Mouse (Mus musculus) MEL (cell line): ENCODE measurements at regions not wholly inside any gene's neighbourhood (a gene's known extent, or its start where the extent isn't known, plus 50 kb on each side); places are given as distances from the start of the nearest gene placed in this dataset.

ENCODE experiments used
- CTCF ChIP-seq, 3 experiments: IDR thresholded peaks in 2 of 3; conservative IDR thresholded peaks in 1 of 3; 2 replicates each; pipeline ENCODE4 v1.5.1; 2011 to 2012; ENCODE audit warnings: low read length in 3 of 3, low read depth in 2 of 3, mild to moderate bottlenecking in 2 of 3, improper control_type of control experiment in 1 of 3, inconsistent platforms in 1 of 3, mixed read lengths in 1 of 3, moderate library complexity in 1 of 3; ENCODE audit not compliant: control insufficient read depth in 1 of 3, insufficient read depth in 1 of 3, poor library complexity in 1 of 3, severe bottlenecking in 1 of 3
- ELF1 ChIP-seq: IDR thresholded peaks from 2 replicates; pipeline ENCODE4 v1.6.1; 2014; ENCODE audit warnings: low read depth, mild to moderate bottlenecking, inconsistent platforms, low read length, improper control_type of control experiment, moderate library complexity
- EP300 ChIP-seq, 2 experiments: IDR thresholded peaks; 2 replicates each; pipeline ENCODE4 v1.6.1; 2011; ENCODE audit warnings: improper control_type of control experiment in 2 of 2, low read length in 2 of 2, low read depth in 1 of 2, mild to moderate bottlenecking in 1 of 2
- POLR2A ChIP-seq, 2 experiments: IDR thresholded peaks; 2 replicates each; pipeline ENCODE4 v1.6.1; 2011 to 2012; ENCODE audit warnings: low read length in 2 of 2, mild to moderate bottlenecking in 2 of 2, control low read depth in 1 of 2, improper control_type of control experiment in 1 of 2, low read depth in 1 of 2, moderate library complexity in 1 of 2; ENCODE audit not compliant: control insufficient read depth in 1 of 2, insufficient read depth in 1 of 2, poor library complexity in 1 of 2
- RAD21 ChIP-seq: IDR thresholded peaks from 2 replicates; pipeline ENCODE4 v1.6.1; 2011; ENCODE audit warnings: mild to moderate bottlenecking, low read depth, low read length, improper control_type of control experiment
- TAL1 ChIP-seq: IDR thresholded peaks from 2 replicates; pipeline ENCODE4 v1.6.1; 2012; ENCODE audit warnings: mild to moderate bottlenecking, inconsistent platforms, low read length, moderate library complexity, mixed read lengths
- ZNF384 ChIP-seq: IDR thresholded peaks from 2 replicates; pipeline ENCODE4 v1.6.1; 2012; ENCODE audit warnings: low read depth, mild to moderate bottlenecking, inconsistent platforms, low read length, improper control_type of control experiment

- TF ChIP-seq TAL1 (no peak), ELF1 (no peak), CTCF (IDR thresholded peaks at IDR 0.05 in 2 of 3, conservative IDR thresholded peaks at IDR 0.05 in 1 of 3; ENCODE audit: control insufficient read depth in 1 of 3, insufficient read depth in 1 of 3, low read depth in 2 of 3, low read length in 3 of 3, poor library complexity in 1 of 3, severe bottlenecking in 1 of 3) (no peak), EP300 (IDR thresholded peaks at IDR 0.05; ENCODE audit: low read depth in 1 of 2, low read length in 2 of 2) (no peak), RAD21 (no peak), POLR2A (IDR thresholded peaks at IDR 0.05; ENCODE audit: control insufficient read depth in 1 of 2, insufficient read depth in 1 of 2, low read depth in 1 of 2, low read length in 2 of 2, poor library complexity in 1 of 2) (no peak), ZNF384 (no peak)
Measured at GRCm38 (mm10) chr12:25398726-25399125, 301.8 kb upstream of the Id2 start.
